Mouse (Mus musculus) ES-Bruce4 (cell line): ENCODE data around the gene Tssk3.

Experiments
- CTCF ChIP-seq: IDR thresholded peaks from one replicate; pipeline ENCODE4 v1.8.1; 2011; ENCODE audit warnings: low read depth, low read length
- EP300 ChIP-seq: IDR thresholded peaks from 2 replicates; pipeline ENCODE4 v1.6.1; 2011; ENCODE audit warnings: low read depth, low read length; ENCODE audit not compliant: insufficient read depth
- POLR2A ChIP-seq: IDR thresholded peaks from one replicate; pipeline ENCODE4 v1.8.1; 2011; ENCODE audit warnings: low read length; ENCODE audit not compliant: insufficient read depth

- TF ChIP-seq CTCF, result no peak
- TF ChIP-seq EP300, result no peak
- TF ChIP-seq POLR2A, result no peak
Measured at GRCm38 (mm10) chr4:129479863-129480262, 11.0 kb downstream of the Tssk3 start.
